27 mouse cellular contexts compared by ENCODE assay signal in the genomic region with DNA sequence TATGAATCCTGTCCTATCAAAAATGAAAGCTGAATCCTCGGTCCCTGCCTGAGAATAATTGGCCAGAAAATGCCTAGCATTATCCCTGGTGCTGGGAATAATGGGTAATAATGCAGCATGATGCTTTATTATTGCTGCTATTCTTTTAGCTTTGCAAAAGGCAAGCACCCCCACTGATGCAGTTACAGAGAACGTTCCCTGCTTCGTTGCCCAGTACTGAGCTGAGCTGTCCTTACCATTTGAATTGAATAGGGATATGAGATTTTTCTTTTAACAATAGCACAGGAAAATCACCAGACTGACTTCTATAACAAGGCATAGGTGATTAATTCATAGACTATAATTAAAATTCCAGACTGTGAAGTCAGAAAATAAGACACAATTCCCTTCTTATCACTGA.
A peak's percentile ranks its signal among the peaks of the same experiment; 100 is the strongest.
DNase-seq lines count a peak whose midpoint lies in the region; ATAC-seq and TF ChIP-seq lines count a peak whose summit lies in the region.
"Had no signal": no experiment of that assay in that cellular context is flagged by ENCODE, and none has a peak within 500 bp of the region (broad histone marks: within the 10 kb centered on the region; RNA-seq: fewer than 3 reads in every experiment).

No protein-coding gene starts in this region.

- peak; percentile 3 for DNase-seq in hindbrain, embryonic 11.5 days (ENCODE audit: low spot score)
- DNase-seq in midbrain, postnatal 0 days (ENCODE audit: low spot score), result no peak
- DNase-seq in brain, adult 2 months (ENCODE audit: low read depth, low spot score), result peak; percentile 12
- DNase-seq in brain, embryonic 14.5 days (ENCODE audit: low read depth), result peak; percentile 44
- no peak for DNase-seq in embryo, embryonic 11 days
- DNase-seq in frontal cortex, postnatal 36 days (ENCODE audit: low spot score in 2 of 2), result no peak
- DNase-seq: adrenal gland, adult 2 months; adrenal gland, postnatal 14 days; cerebellum, adult 18-20 months; cerebellum, adult 9-10 months; cerebellum, postnatal 14 days; gastrocnemius, postnatal 10 days; gastrocnemius, postnatal 36 days; heart, adult 2 months; heart, postnatal 14 days; heart, postnatal 4 days had no signal

- no peak for TF ChIP-seq POLR2A in brain, embryonic 14.5 days (IDR thresholded peaks at IDR 0.05; ENCODE audit: borderline replicate concordance, extremely low read depth, insufficient read depth, insufficient read length, poor library complexity, severe bottlenecking)

- H3K9me3 ChIP-seq in hindbrain, embryonic 11.5 days (ENCODE audit: control insufficient read depth, low read length), result no peaks in the 10 kb centered on the region
- no peaks in the 10 kb centered on the region for H3K9me3 ChIP-seq in hindbrain, embryonic 16.5 days (ENCODE audit: control insufficient read depth, low read length)
- no peaks in the 10 kb centered on the region for H3K9me3 ChIP-seq in midbrain, embryonic 12.5 days
- no peaks in the 10 kb centered on the region for H3K9me3 ChIP-seq in midbrain, postnatal 0 days (ENCODE audit: low read length)
- H3K9me3 ChIP-seq: embryonic facial prominence, embryonic 12.5 days; embryonic facial prominence, embryonic 15.5 days; forebrain, embryonic 13.5 days; heart, embryonic 10.5 days; heart, embryonic 13.5 days; hindbrain, embryonic 15.5 days had no signal

- 37% methylated on average over 3 of the region's 3 CpGs for WGBS in hindbrain, embryonic 11.5 days
- 27% methylated on average over 3 of the region's 3 CpGs for WGBS in hindbrain, embryonic 16.5 days
- 38% methylated on average over 3 of the region's 3 CpGs for WGBS in midbrain, embryonic 12.5 days
- WGBS in midbrain, postnatal 0 days, result 16% methylated on average over 3 of the region's 3 CpGs

- no peaks in the 10 kb centered on the region for H3K4me1 ChIP-seq in hindbrain, embryonic 11.5 days (replicated peaks; ENCODE audit: control insufficient read depth, insufficient read depth, low read length)
- no peaks in the 10 kb centered on the region for H3K4me1 ChIP-seq in hindbrain, embryonic 16.5 days (ENCODE audit: control insufficient read depth, insufficient read depth, low read depth, low read length)
- H3K4me1 ChIP-seq in midbrain, embryonic 12.5 days, result no peaks in the 10 kb centered on the region; the same call in 1 of the 2 replicates
- H3K4me1 ChIP-seq in midbrain, postnatal 0 days (ENCODE audit: insufficient read depth, low read length), result no peaks in the 10 kb centered on the region
- H3K4me1 ChIP-seq: embryonic facial prominence, embryonic 12.5 days; embryonic facial prominence, embryonic 15.5 days; forebrain, embryonic 13.5 days; heart, embryonic 10.5 days; heart, embryonic 13.5 days; hindbrain, embryonic 15.5 days had no signal

- H3K4me3 ChIP-seq in hindbrain, embryonic 11.5 days (ENCODE audit: low read depth, low read length), result no peak overlapping the region
- no peak overlapping the region for H3K4me3 ChIP-seq in hindbrain, embryonic 16.5 days (ENCODE audit: low read length)
- H3K4me3 ChIP-seq in midbrain, embryonic 12.5 days, result no peak overlapping the region
- H3K4me3 ChIP-seq in midbrain, postnatal 0 days (ENCODE audit: low read depth, low read length), result no peak overlapping the region
- H3K4me3 ChIP-seq: embryonic facial prominence, embryonic 12.5 days; embryonic facial prominence, embryonic 15.5 days; forebrain, embryonic 13.5 days; heart, adult 2 months; heart, embryonic 10.5 days; heart, embryonic 13.5 days; hindbrain, embryonic 15.5 days had no signal

- peak; percentile 63 for ATAC-seq in hindbrain, embryonic 11.5 days (ENCODE audit: low FRiP score)
- ATAC-seq in hindbrain, embryonic 16.5 days, result no peak
- peak; percentile 52; the same call in 1 of the 2 replicates for ATAC-seq in midbrain, embryonic 12.5 days (ENCODE audit: low FRiP score, low read depth)
- ATAC-seq in midbrain, postnatal 0 days (ENCODE audit: low FRiP score), result no peak
- ATAC-seq: CD4-positive, CD25-positive, alpha-beta regulatory T cell, adult 4 months; forebrain, embryonic 13.5 days; inflammation-experienced regulatory T-cells, adult 6 months; intestine, embryonic 16.5 days had no signal

- no peak overlapping the region for H3K9ac ChIP-seq in hindbrain, embryonic 11.5 days (ENCODE audit: low read depth, low read length)
- H3K9ac ChIP-seq in hindbrain, embryonic 16.5 days (ENCODE audit: low read depth, low read length), result no peak overlapping the region
- no peak overlapping the region for H3K9ac ChIP-seq in midbrain, embryonic 12.5 days (replicated peaks)
- H3K9ac ChIP-seq in midbrain, postnatal 0 days (replicated peaks; ENCODE audit: low read length, poor library complexity, severe bottlenecking), result no peak overlapping the region
- H3K9ac ChIP-seq: embryonic facial prominence, embryonic 12.5 days; embryonic facial prominence, embryonic 15.5 days; forebrain, embryonic 13.5 days; heart, embryonic 13.5 days; hindbrain, embryonic 15.5 days had no signal

- no peak for TF ChIP-seq CTCF in midbrain, postnatal 0 days (IDR thresholded peaks at IDR 0.05)
- no peak for TF ChIP-seq CTCF in brain, embryonic 14.5 days (IDR thresholded peaks at IDR 0.05; ENCODE audit: borderline replicate concordance, extremely low read depth, insufficient read depth, insufficient read length)

- H3K27me3 ChIP-seq in hindbrain, embryonic 11.5 days (ENCODE audit: control insufficient read depth, insufficient read depth, low read length), result no peaks in the 10 kb centered on the region
- H3K27me3 ChIP-seq in hindbrain, embryonic 16.5 days (replicated peaks; ENCODE audit: control insufficient read depth, insufficient read depth, low read length), result no peaks in the 10 kb centered on the region
- H3K27me3 ChIP-seq in midbrain, embryonic 12.5 days, result no peaks in the 10 kb centered on the region
- H3K27me3 ChIP-seq in midbrain, postnatal 0 days (ENCODE audit: insufficient read depth, low read length), result no peaks in the 10 kb centered on the region
- H3K27me3 ChIP-seq: embryonic facial prominence, embryonic 12.5 days; embryonic facial prominence, embryonic 15.5 days; forebrain, embryonic 13.5 days; heart, embryonic 13.5 days; hindbrain, embryonic 15.5 days had no signal

- no peaks in the 10 kb centered on the region for H3K36me3 ChIP-seq in hindbrain, embryonic 11.5 days (ENCODE audit: control insufficient read depth, insufficient read depth, low read length)
- H3K36me3 ChIP-seq in hindbrain, embryonic 16.5 days (ENCODE audit: control insufficient read depth, insufficient read depth, low read length), result no peaks in the 10 kb centered on the region
- no peaks in the 10 kb centered on the region for H3K36me3 ChIP-seq in midbrain, embryonic 12.5 days
- H3K36me3 ChIP-seq in midbrain, postnatal 0 days (ENCODE audit: insufficient read depth, low read length), result no peaks in the 10 kb centered on the region
- H3K36me3 ChIP-seq: embryonic facial prominence, embryonic 12.5 days; embryonic facial prominence, embryonic 15.5 days; heart, embryonic 10.5 days; heart, embryonic 13.5 days; hindbrain, embryonic 15.5 days had no signal

- H3K27ac ChIP-seq in hindbrain, embryonic 11.5 days (ENCODE audit: low read depth, low read length), result no peak overlapping the region
- H3K27ac ChIP-seq in hindbrain, embryonic 16.5 days (ENCODE audit: low read depth, low read length), result no peak overlapping the region
- no peak overlapping the region for H3K27ac ChIP-seq in midbrain, embryonic 12.5 days (replicated peaks)
- H3K27ac ChIP-seq in midbrain, postnatal 0 days (ENCODE audit: low read depth, low read length), result no peak overlapping the region
- H3K27ac ChIP-seq: embryonic facial prominence, embryonic 12.5 days; embryonic facial prominence, embryonic 15.5 days; forebrain, embryonic 13.5 days; heart, adult 2 months; heart, embryonic 10.5 days; heart, embryonic 13.5 days; hindbrain, embryonic 15.5 days had no signal

- no peak overlapping the region for H3K4me2 ChIP-seq in hindbrain, embryonic 11.5 days (replicated peaks; ENCODE audit: low read depth, low read length)
- H3K4me2 ChIP-seq in hindbrain, embryonic 16.5 days (ENCODE audit: low read length), result no peak overlapping the region
- no peak overlapping the region for H3K4me2 ChIP-seq in midbrain, embryonic 12.5 days (replicated peaks)
- no peak overlapping the region for H3K4me2 ChIP-seq in midbrain, postnatal 0 days (ENCODE audit: low read depth, low read length, poor library complexity, severe bottlenecking)
- H3K4me2 ChIP-seq: embryonic facial prominence, embryonic 12.5 days; embryonic facial prominence, embryonic 15.5 days; forebrain, embryonic 13.5 days; heart, embryonic 13.5 days; hindbrain, embryonic 15.5 days had no signal

Comparison
In these comparisons a context has a peak if more than half of its experiments do, and no peak if none do; other contexts are left out.
1. ATAC-seq: peak in hindbrain, embryonic 11.5 days (single experiment) and midbrain, embryonic 12.5 days (single experiment); none in hindbrain, embryonic 16.5 days (single experiment) and midbrain, postnatal 0 days (single experiment).
2. DNase-seq: peak in hindbrain, embryonic 11.5 days (single experiment), brain, adult 2 months (single experiment) and brain, embryonic 14.5 days (single experiment); none in midbrain, postnatal 0 days (single experiment), embryo, embryonic 11 days (single experiment) and frontal cortex, postnatal 36 days (0 of 2).